Mouse (Mus musculus): ENCODE results near the gene Hspbap1. TPM values are rescaled to one million over a fixed set of nuclear protein-coding genes. Genes with fewer than 3 reads are reported as not detected.

Gene Hspbap1
- polyA plus RNA-seq, 2 experiments, result 12.3 to 12.9 TPM

DNA sequence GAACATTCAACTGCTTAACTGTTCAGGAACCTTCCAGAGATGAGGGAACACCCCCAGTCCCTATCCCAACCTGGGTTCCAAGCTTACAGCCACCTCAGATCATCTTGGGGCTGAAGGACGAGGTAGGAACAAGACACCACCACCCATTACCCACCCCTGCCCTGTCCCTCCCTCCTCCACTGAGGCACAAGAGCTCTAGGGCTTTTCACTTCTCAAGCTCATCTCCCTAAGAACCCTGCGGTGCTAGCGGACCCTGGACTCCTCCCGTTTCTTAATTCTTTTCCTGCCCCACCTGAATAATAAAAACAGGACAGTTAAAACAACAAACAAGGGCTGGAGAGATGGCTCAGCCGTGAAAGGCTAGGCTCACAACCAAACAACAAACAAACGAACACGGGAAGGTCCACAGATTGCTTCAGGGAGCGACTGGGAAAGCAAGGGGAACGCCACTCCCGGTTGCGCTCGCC is 100.4 kb downstream of the Hspbap1 start:
- WGBS, result 3% methylated on average over 12 of the region's 12 CpGs
- Histone ChIP-seq H3K27me3 (ENCODE audit: control insufficient read depth, insufficient read depth, low read length) (peaks cover 20% of the 10 kb centered on the region; the same call in 1 of the 2 replicates), H3K4me1 (ENCODE audit: control insufficient read depth, insufficient read depth, low read length) (peaks cover 9% of the 10 kb centered on the region; the same call in 1 of the 2 replicates), H3K4me2 (replicated peaks; ENCODE audit: low read depth, low read length, severe bottlenecking) (peak overlapping the region; percentile 96), H3K9ac (ENCODE audit: low read depth, low read length, severe bottlenecking) (peak overlapping the region; percentile 74), H3K27ac (replicated peaks; ENCODE audit: low read depth, low read length) (no peak overlapping the region), H3K36me3 (ENCODE audit: control insufficient read depth, insufficient read depth, low read length) (no peaks in the 10 kb centered on the region), H3K9me3 (ENCODE audit: control insufficient read depth, low read length) (no peaks in the 10 kb centered on the region), H3K4me3 (replicated peaks; ENCODE audit: low read length) (peak overlapping the region; percentile 67)
- TF ChIP-seq POLR2A (IDR thresholded peaks at IDR 0.05; ENCODE audit: borderline replicate concordance, extremely low read depth, insufficient read depth, insufficient read length), result no peak
- DNase-seq (ENCODE audit: low spot score), result no peak
- no peak for ATAC-seq (ENCODE audit: low FRiP score, low read depth)

DNA sequence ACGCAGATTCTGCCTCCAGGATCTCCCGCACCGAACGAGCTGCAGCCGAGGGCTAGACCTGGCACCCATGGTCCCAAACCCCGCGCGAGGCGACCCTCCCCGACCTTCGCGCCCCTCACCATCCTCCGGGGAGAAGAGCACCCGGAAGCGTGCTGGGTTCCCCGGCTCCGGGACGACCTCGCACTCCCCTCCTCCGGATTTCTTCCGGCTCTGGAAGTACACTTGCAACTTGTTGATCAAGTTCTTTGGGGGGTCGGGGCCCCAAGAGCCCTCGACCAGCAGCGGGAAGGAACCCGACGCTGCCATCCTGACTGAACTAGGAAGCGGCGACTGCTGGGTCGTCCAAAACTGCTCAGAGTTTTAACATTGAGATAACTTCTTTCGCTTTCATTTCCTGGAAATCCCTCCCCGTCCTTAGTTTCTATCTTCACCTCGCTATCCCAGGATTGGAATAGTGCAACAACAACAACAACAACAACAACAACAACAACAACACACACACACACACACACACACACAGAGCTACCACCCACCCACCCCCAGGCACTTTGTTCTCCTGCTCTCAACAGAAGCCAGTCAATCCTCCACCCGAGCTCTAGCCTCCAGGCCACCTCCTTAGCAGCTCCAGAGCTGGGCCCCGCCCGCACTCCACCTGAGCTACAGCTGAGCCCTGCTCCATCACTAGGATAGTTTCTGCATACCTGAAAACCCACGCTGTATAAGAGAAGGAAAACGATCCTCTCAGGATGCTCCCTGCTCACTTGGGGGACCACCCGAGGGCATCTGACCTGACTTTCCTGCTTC is 101.1 kb downstream of the Hspbap1 start, which contains the start of gene Parp14:
Gene Parp14, minus strand, starts transcription at position 497 of the 804 bp plus-strand sequence.
- DNase-seq (ENCODE audit: low spot score), result peak; percentile 24
- peaks cover 9% of the 10 kb centered on the region; the same call in 1 of the 2 replicates for H3K4me1 ChIP-seq (ENCODE audit: control insufficient read depth, insufficient read depth, low read length)
- H3K4me3 ChIP-seq (replicated peaks; ENCODE audit: low read length), result peak within 1 kb of the TSS; percentile 67
- no peak within 1 kb of the TSS for H3K27ac ChIP-seq (replicated peaks; ENCODE audit: low read depth, low read length)
- no peak; the same call in 1 of the 2 replicates for ATAC-seq (ENCODE audit: low FRiP score, low read depth)
- peak within 1 kb of the TSS; percentile 96 for H3K4me2 ChIP-seq (replicated peaks; ENCODE audit: low read depth, low read length, severe bottlenecking)
- H3K9me3 ChIP-seq (ENCODE audit: control insufficient read depth, low read length), result no peaks in the 10 kb centered on the region
- no peaks in the 10 kb centered on the region for H3K36me3 ChIP-seq (ENCODE audit: control insufficient read depth, insufficient read depth, low read length)
- peaks cover 20% of the 10 kb centered on the region; the same call in 1 of the 2 replicates for H3K27me3 ChIP-seq (ENCODE audit: control insufficient read depth, insufficient read depth, low read length)
- H3K9ac ChIP-seq (ENCODE audit: low read depth, low read length, severe bottlenecking), result peak within 1 kb of the TSS; percentile 74
- no peak for TF ChIP-seq POLR2A (IDR thresholded peaks at IDR 0.05; ENCODE audit: borderline replicate concordance, extremely low read depth, insufficient read depth, insufficient read length)
- WGBS, result under 1% methylated on average over 30 of the region's 38 CpGs

DNA sequence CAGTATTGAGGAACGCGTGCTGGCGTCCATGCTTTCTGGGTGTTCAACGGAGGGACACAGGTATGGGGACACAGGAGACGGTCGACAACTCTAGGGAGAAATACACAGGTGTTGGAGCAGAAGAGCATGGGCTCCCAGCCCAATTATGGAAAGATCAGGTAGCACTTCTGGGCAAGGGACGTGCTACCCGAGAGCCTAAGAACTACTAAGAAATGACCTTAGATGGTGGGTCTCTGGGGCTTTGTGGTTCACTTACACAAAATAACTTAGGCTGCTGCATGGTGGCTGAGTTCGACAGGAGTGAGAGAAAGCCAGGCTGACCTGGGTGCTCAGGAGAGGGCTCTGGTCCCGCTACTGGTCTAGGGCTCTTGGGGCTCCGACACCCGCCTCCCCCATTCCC is 101.7 kb downstream of the Hspbap1 start:
- WGBS, result 23% methylated on average over 12 of the region's 12 CpGs
- H3K4me1 ChIP-seq (ENCODE audit: control insufficient read depth, insufficient read depth, low read length), result peaks cover 9% of the 10 kb centered on the region; the same call in 1 of the 2 replicates
- no peaks in the 10 kb centered on the region for H3K36me3 ChIP-seq (ENCODE audit: control insufficient read depth, insufficient read depth, low read length)
- peaks cover 20% of the 10 kb centered on the region; the same call in 1 of the 2 replicates for H3K27me3 ChIP-seq (ENCODE audit: control insufficient read depth, insufficient read depth, low read length)
- no peak overlapping the region for H3K9ac ChIP-seq (ENCODE audit: low read depth, low read length, severe bottlenecking)
- H3K27ac ChIP-seq (replicated peaks; ENCODE audit: low read depth, low read length), result no peak overlapping the region
- H3K9me3 ChIP-seq (ENCODE audit: control insufficient read depth, low read length), result no peaks in the 10 kb centered on the region
- H3K4me2 ChIP-seq (replicated peaks; ENCODE audit: low read depth, low read length, severe bottlenecking), result peak overlapping the region; percentile 96
- H3K4me3 ChIP-seq (replicated peaks; ENCODE audit: low read length), result peak overlapping the region; percentile 67
- no peak for TF ChIP-seq POLR2A (IDR thresholded peaks at IDR 0.05; ENCODE audit: borderline replicate concordance, extremely low read depth, insufficient read depth, insufficient read length)
- DNase-seq (ENCODE audit: low spot score) (no peak), ATAC-seq (ENCODE audit: low FRiP score, low read depth) (no peak)

- DNase-seq (ENCODE audit: low spot score), result no peak
- Histone ChIP-seq H3K4me3 (replicated peaks; ENCODE audit: low read length) (0 out of 2 replicates have a peak overlapping the region, but pooled peaks have one; percentile 67), H3K36me3 (ENCODE audit: control insufficient read depth, insufficient read depth, low read length) (no peaks in the 10 kb centered on the region), H3K9ac (ENCODE audit: low read depth, low read length, severe bottlenecking) (no peak overlapping the region), H3K4me1 (ENCODE audit: control insufficient read depth, insufficient read depth, low read length) (peaks cover 9% of the 10 kb centered on the region; the same call in 1 of the 2 replicates), H3K27me3 (ENCODE audit: control insufficient read depth, insufficient read depth, low read length) (peaks cover 20% of the 10 kb centered on the region; the same call in 1 of the 2 replicates), H3K9me3 (ENCODE audit: control insufficient read depth, low read length) (no peaks in the 10 kb centered on the region), H3K4me2 (replicated peaks; ENCODE audit: low read depth, low read length, severe bottlenecking) (no peak overlapping the region), H3K27ac (replicated peaks; ENCODE audit: low read depth, low read length) (no peak overlapping the region)
- TF ChIP-seq POLR2A (IDR thresholded peaks at IDR 0.05; ENCODE audit: borderline replicate concordance, extremely low read depth, insufficient read depth, insufficient read length), result no peak
- WGBS, result 37% methylated on average over 14 of the region's 14 CpGs
- ATAC-seq (ENCODE audit: low FRiP score, low read depth), result no peak
These were observed 102.3 kb downstream of the Hspbap1 start for GRCm38 (mm10) chr16:35872410-35873006.

DNA sequence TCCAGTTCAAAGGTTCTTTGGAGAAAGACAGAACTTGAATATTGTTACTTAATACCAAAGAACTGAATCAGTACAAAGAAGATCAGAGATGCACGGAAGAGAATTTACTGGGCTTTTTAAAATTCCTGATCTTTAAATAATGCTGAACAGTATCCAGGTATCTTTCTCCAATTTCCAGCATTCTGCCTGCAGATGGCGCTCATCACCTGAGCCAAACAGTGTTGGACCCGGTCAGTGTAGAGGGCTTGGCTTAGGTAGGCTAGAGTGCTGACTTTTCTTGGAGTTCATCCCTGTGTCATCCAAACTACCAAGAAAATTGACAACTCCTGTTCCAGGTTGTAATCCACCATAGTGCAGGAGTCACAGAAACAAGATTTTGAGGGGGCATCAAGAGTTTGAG is 104.2 kb downstream of the Hspbap1 start:
- ATAC-seq (ENCODE audit: low FRiP score, low read depth) (no peak), DNase-seq (ENCODE audit: low spot score) (no peak)
- Histone ChIP-seq H3K27me3 (ENCODE audit: control insufficient read depth, insufficient read depth, low read length) (peaks cover 20% of the 10 kb centered on the region; the same call in 1 of the 2 replicates), H3K4me1 (ENCODE audit: control insufficient read depth, insufficient read depth, low read length) (peaks cover 9% of the 10 kb centered on the region; the same call in 1 of the 2 replicates), H3K9ac (ENCODE audit: low read depth, low read length, severe bottlenecking) (no peak overlapping the region), H3K4me3 (replicated peaks; ENCODE audit: low read length) (no peak overlapping the region), H3K36me3 (ENCODE audit: control insufficient read depth, insufficient read depth, low read length) (no peaks in the 10 kb centered on the region), H3K9me3 (ENCODE audit: control insufficient read depth, low read length) (no peaks in the 10 kb centered on the region), H3K27ac (replicated peaks; ENCODE audit: low read depth, low read length) (no peak overlapping the region), H3K4me2 (replicated peaks; ENCODE audit: low read depth, low read length, severe bottlenecking) (no peak overlapping the region)
- WGBS, result 33% methylated on average over 3 of the region's 3 CpGs
- TF ChIP-seq POLR2A (IDR thresholded peaks at IDR 0.05; ENCODE audit: borderline replicate concordance, extremely low read depth, insufficient read depth, insufficient read length), result no peak

Other genes starting within 250 kb of the Hspbap1 start
- gene Sema5b, start 229.2 kb upstream of the Hspbap1 start, polyA plus RNA-seq (2012; rRNA removed), result 17.4 and 19.5 TPM in 2 replicates
- 4.2 and 5.4 TPM in 2 replicates for gene Sema5b, start 229.2 kb upstream of the Hspbap1 start, polyA plus RNA-seq (2014; fragmentation: Nextera tagmentation; extraction: Ambion mirVana)
- 22.9 and 28.7 TPM in 2 replicates for gene Dirc2, start 1.0 kb upstream of the Hspbap1 start, polyA plus RNA-seq (2012; rRNA removed)
- gene Dirc2, start 1.0 kb upstream of the Hspbap1 start, polyA plus RNA-seq (2014; fragmentation: Nextera tagmentation; extraction: Ambion mirVana), result 20.5 and 23.0 TPM in 2 replicates
- 0.85 and 1.1 TPM in 2 replicates for gene Parp14, start 101.2 kb downstream of the Hspbap1 start, polyA plus RNA-seq (2012; rRNA removed)
- gene Parp14, start 101.2 kb downstream of the Hspbap1 start, polyA plus RNA-seq (2014; fragmentation: Nextera tagmentation; extraction: Ambion mirVana), result 0.67 and 0.91 TPM in 2 replicates
- 3.5 and 4.1 TPM in 2 replicates for gene Parp9, start 168.1 kb downstream of the Hspbap1 start, polyA plus RNA-seq (2012; rRNA removed)
- gene Parp9, start 168.1 kb downstream of the Hspbap1 start, polyA plus RNA-seq (2014; fragmentation: Nextera tagmentation; extraction: Ambion mirVana), result 4.3 and 5.3 TPM in 2 replicates
- gene Dtx3l, start 168.8 kb downstream of the Hspbap1 start, polyA plus RNA-seq (2012; rRNA removed), result 1.8 and 2.0 TPM in 2 replicates
- gene Dtx3l, start 168.8 kb downstream of the Hspbap1 start, polyA plus RNA-seq (2014; fragmentation: Nextera tagmentation; extraction: Ambion mirVana), result 3.2 and 3.5 TPM in 2 replicates
- gene Kpna1, start 208.4 kb downstream of the Hspbap1 start, polyA plus RNA-seq (2012; rRNA removed), result 14.7 and 15.4 TPM in 2 replicates
- gene Kpna1, start 208.4 kb downstream of the Hspbap1 start, polyA plus RNA-seq (2014; fragmentation: Nextera tagmentation; extraction: Ambion mirVana), result 38.7 and 39.5 TPM in 2 replicates

All from limb, embryonic 14.5 days (tissue).